Comparison of ENCODE assay signal across 8 mouse cellular contexts in genomic region chr7:16313481-16314220, GRCm38 (mm10). TPM values are rescaled to one million over a fixed set of nuclear protein-coding genes. Genes with fewer than 3 reads are reported as not detected.
DNase-seq lines count a peak whose midpoint lies in the region; ATAC-seq and TF ChIP-seq lines count a peak whose summit lies in the region.

No protein-coding gene starts in this region.

- intact Hi-C loops in heart, postnatal 10 days (cut with DNase I) = loop anchor here (1.0 kb wide), 1 partner anchor 13 kb away; no protein-coding TSS in a partner anchor

- 0 out of 2 replicates have a peak, but pooled peaks have one; percentile 6 for TF ChIP-seq EP300 in ES-Bruce4 (IDR thresholded peaks at IDR 0.05; ENCODE audit: insufficient read depth, low read depth, low read length)

- H3K27ac ChIP-seq in ES-Bruce4 (ENCODE audit: insufficient read depth, low read length) = peak overlapping the region; percentile 66
- peak overlapping the region; percentile 87 for H3K27ac ChIP-seq in forebrain, embryonic 13.5 days
- H3K27ac ChIP-seq in lung, embryonic 14.5 days (ENCODE audit: low read depth) = peak overlapping the region; percentile 95
- H3K27ac ChIP-seq in neural tube, embryonic 15.5 days (replicated peaks) = peak overlapping the region; percentile 91

- H3K4me3 ChIP-seq in ES-Bruce4 (ENCODE audit: low read depth, low read length) = peak overlapping the region; percentile 99
- peak overlapping the region; percentile 70 for H3K4me3 ChIP-seq in forebrain, embryonic 13.5 days
- peak overlapping the region; percentile 59 for H3K4me3 ChIP-seq in lung, embryonic 14.5 days (ENCODE audit: low read depth, low read length)
- H3K4me3 ChIP-seq in neural tube, embryonic 15.5 days (replicated peaks) = peak overlapping the region; percentile 69

- peak overlapping the region; percentile 62 for H3K9ac ChIP-seq in ES-Bruce4 (ENCODE audit: low read depth, poor library complexity, severe bottlenecking)
- peak overlapping the region; percentile 86 for H3K9ac ChIP-seq in forebrain, embryonic 13.5 days
- peak overlapping the region; percentile 81 for H3K9ac ChIP-seq in lung, embryonic 14.5 days
- H3K9ac ChIP-seq in neural tube, embryonic 15.5 days (replicated peaks) = peak overlapping the region; percentile 84

- no peaks in the 10 kb centered on the region for H3K9me3 ChIP-seq in ES-Bruce4 (replicated peaks; ENCODE audit: control insufficient read depth, insufficient read depth, low read length, poor library complexity, severe bottlenecking)
- H3K9me3 ChIP-seq in forebrain, embryonic 13.5 days (replicated peaks) = no peaks in the 10 kb centered on the region
- H3K9me3 ChIP-seq in lung, embryonic 14.5 days (ENCODE audit: low read depth, low read length) = no peaks in the 10 kb centered on the region
- no peaks in the 10 kb centered on the region for H3K9me3 ChIP-seq in neural tube, embryonic 15.5 days (replicated peaks)

- peak; percentile 77 for DNase-seq in c-Kit-positive CD71-positive TER-119-positive erythroid progenitor cells, embryonic 14.5 days (ENCODE audit: low spot score)
- peak; percentile 91 to 93 for DNase-seq in heart, postnatal 10 days
- DNase-seq in kidney, postnatal 4 days = peak; percentile 89 to 93
- peak; percentile 90 for DNase-seq in lung, embryonic 14.5 days
- peak; percentile 44 to 49 for DNase-seq in thymus, adult 18-20 months

- no peaks in the 10 kb centered on the region for H3K4me1 ChIP-seq in ES-Bruce4 (ENCODE audit: control insufficient read depth, insufficient read depth, low read length)
- H3K4me1 ChIP-seq in forebrain, embryonic 13.5 days = peaks cover 57% of the 10 kb centered on the region
- peaks cover 17% of the 10 kb centered on the region for H3K4me1 ChIP-seq in lung, embryonic 14.5 days (ENCODE audit: insufficient read depth)
- H3K4me1 ChIP-seq in neural tube, embryonic 15.5 days = peaks cover 54% of the 10 kb centered on the region

- WGBS in forebrain, embryonic 13.5 days = 1% methylated on average over 55 of the region's 66 CpGs
- under 1% methylated on average over 59 of the region's 66 CpGs for WGBS in lung, embryonic 14.5 days
- WGBS in neural tube, embryonic 15.5 days = under 1% methylated on average over 64 of the region's 66 CpGs

- H3K27me3 ChIP-seq in ES-Bruce4 (ENCODE audit: control insufficient read depth, insufficient read depth, low read length, poor library complexity, severe bottlenecking) = no peaks in the 10 kb centered on the region
- H3K27me3 ChIP-seq in forebrain, embryonic 13.5 days = peaks cover 23% of the 10 kb centered on the region
- H3K27me3 ChIP-seq in lung, embryonic 14.5 days (ENCODE audit: insufficient read depth, low read length) = peaks cover 12% of the 10 kb centered on the region
- H3K27me3 ChIP-seq in neural tube, embryonic 15.5 days (replicated peaks) = no peaks in the 10 kb centered on the region

- TF ChIP-seq POLR2A in ES-Bruce4 (IDR thresholded peaks at IDR 0.05; ENCODE audit: insufficient read depth, low read length) = no peak

- H3K4me2 ChIP-seq in forebrain, embryonic 13.5 days = peak overlapping the region; percentile 97
- peak overlapping the region; percentile 100 for H3K4me2 ChIP-seq in lung, embryonic 14.5 days
- peak overlapping the region; percentile 95 for H3K4me2 ChIP-seq in neural tube, embryonic 15.5 days

- peak; percentile 10 for TF ChIP-seq CTCF in ES-Bruce4 (IDR thresholded peaks at IDR 0.05; ENCODE audit: low read depth, low read length)
- no peak for TF ChIP-seq CTCF in lung, embryonic 14.5 days (IDR thresholded peaks at IDR 0.05; ENCODE audit: low read depth)

- peak; percentile 65 for ATAC-seq in forebrain, embryonic 13.5 days
- ATAC-seq in lung, embryonic 14.5 days (ENCODE audit: insufficient read depth) = peak; percentile 64
- peak; percentile 63 for ATAC-seq in neural tube, embryonic 15.5 days (ENCODE audit: low FRiP score)

- H3K36me3 ChIP-seq in ES-Bruce4 (ENCODE audit: control insufficient read depth, insufficient read depth, low read length, poor library complexity, severe bottlenecking) = peaks cover 26% of the 10 kb centered on the region
- H3K36me3 ChIP-seq in forebrain, embryonic 13.5 days (ENCODE audit: poor library complexity, severe bottlenecking) = 0 out of 2 replicates have a peak, but pooled peaks cover 8% of the 10 kb centered on the region
- H3K36me3 ChIP-seq in lung, embryonic 14.5 days (ENCODE audit: insufficient read depth) = no peaks in the 10 kb centered on the region
- H3K36me3 ChIP-seq in neural tube, embryonic 15.5 days = peaks cover 15% of the 10 kb centered on the region; the same call in 1 of the 2 replicates

RNA-seq across cellular contexts. Expression of gene Bbc3, which starts 5.5 kb away (rescaled TPM):
- 38.5 and 38.7 TPM in 2 replicates for polyA plus RNA-seq in ES-Bruce4 (2011; ENCODE audit: insufficient read depth, insufficient read length, low read depth, missing spikeins)
- 10.0 and 12.2 TPM in 2 replicates for polyA plus RNA-seq in forebrain, embryonic 13.5 days (2015; fragmentation: Nextera tagmentation; extraction: Ambion mirVana)
- total RNA-seq in heart, postnatal 10 days (2021) = 1 to 10 TPM; 9.5 to 9.8 TPM
- 4.9 and 6.4 TPM in 2 replicates for polyA plus RNA-seq in lung, embryonic 14.5 days (2014; fragmentation: Nextera tagmentation; extraction: Ambion mirVana)
- 25.4 and 27.5 TPM in 2 replicates for polyA plus RNA-seq in neural tube, embryonic 15.5 days (2015; fragmentation: Nextera tagmentation; extraction: Ambion mirVana)

RNA-seq across cellular contexts. Expression of gene Ccdc9, which starts 27.1 kb away (rescaled TPM):
- 86.6 and 104 TPM in 2 replicates for polyA plus RNA-seq in ES-Bruce4 (2011; ENCODE audit: insufficient read depth, insufficient read length, low read depth, missing spikeins)
- 25.2 and 32.2 TPM in 2 replicates for polyA plus RNA-seq in forebrain, embryonic 13.5 days (2015; fragmentation: Nextera tagmentation; extraction: Ambion mirVana)
- total RNA-seq in heart, postnatal 10 days (2021) = 10 to 100 TPM; 38.2 to 39.1 TPM
- polyA plus RNA-seq in lung, embryonic 14.5 days (2014; fragmentation: Nextera tagmentation; extraction: Ambion mirVana) = 17.7 and 22.7 TPM in 2 replicates
- 23.3 and 24.5 TPM in 2 replicates for polyA plus RNA-seq in neural tube, embryonic 15.5 days (2015; fragmentation: Nextera tagmentation; extraction: Ambion mirVana)

RNA-seq across cellular contexts. Expression of gene Inafm1, which starts 40.2 kb away (rescaled TPM):
- polyA plus RNA-seq in ES-Bruce4 (2011; ENCODE audit: insufficient read depth, insufficient read length, low read depth, missing spikeins) = 3.3 and 4.6 TPM in 2 replicates
- 14.0 and 15.5 TPM in 2 replicates for polyA plus RNA-seq in forebrain, embryonic 13.5 days (2015; fragmentation: Nextera tagmentation; extraction: Ambion mirVana)
- total RNA-seq in heart, postnatal 10 days (2021) = 10 to 100 TPM; 15.6 to 15.7 TPM
- polyA plus RNA-seq in lung, embryonic 14.5 days (2014; fragmentation: Nextera tagmentation; extraction: Ambion mirVana) = 14.3 and 14.5 TPM in 2 replicates
- polyA plus RNA-seq in neural tube, embryonic 15.5 days (2015; fragmentation: Nextera tagmentation; extraction: Ambion mirVana) = 56.4 and 66.4 TPM in 2 replicates

RNA-seq across cellular contexts. Expression of gene C5ar1, which starts 54.3 kb away (rescaled TPM):
- not detected in 2 replicates for polyA plus RNA-seq in ES-Bruce4 (2011; ENCODE audit: insufficient read depth, insufficient read length, low read depth, missing spikeins)
- 0.57 and 1.2 TPM in 2 replicates for polyA plus RNA-seq in forebrain, embryonic 13.5 days (2015; fragmentation: Nextera tagmentation; extraction: Ambion mirVana)
- total RNA-seq in heart, postnatal 10 days (2021) = 1 to 10 TPM; 4.6 to 4.8 TPM
- 1.7 and 2.0 TPM in 2 replicates for polyA plus RNA-seq in lung, embryonic 14.5 days (2014; fragmentation: Nextera tagmentation; extraction: Ambion mirVana)
- 1.7 and 2.7 TPM in 2 replicates for polyA plus RNA-seq in neural tube, embryonic 15.5 days (2015; fragmentation: Nextera tagmentation; extraction: Ambion mirVana)

Comparison
In these comparisons a context has a peak if more than half of its experiments do, and no peak if none do; other contexts are left out.
1. Peak in every context shown above with its lines: DNase-seq, ATAC-seq, H3K4me3 ChIP-seq and H3K27ac ChIP-seq.